Mouse (Mus musculus) G1E (cell line): ENCODE results near the gene Klf7. TPM values are rescaled to one million over a fixed set of nuclear protein-coding genes. Genes with fewer than 3 reads are reported as not detected.

Experiments
- ATAC-seq: 2 replicates; pipeline ENCODE4 v1.8.0; 2016; ENCODE audit warnings: mild to moderate bottlenecking; ENCODE audit not compliant: insufficient number of reproducible peaks, poor library complexity, low FRiP score, severe bottlenecking; ENCODE audit errors: extremely low read depth
- DNase-seq: peaks from one replicate; pipeline ENCODE4 v3.0.0; 2012; ENCODE audit warnings: low spot score
- H3K27me3 ChIP-seq: 2 replicates; pipeline ENCODE4 v1.6.1; 2012; ENCODE audit warnings: mild to moderate bottlenecking, low read length, inconsistent platforms; ENCODE audit not compliant: insufficient read depth
- H3K36me3 ChIP-seq: replicated peaks from 2 replicates; pipeline ENCODE3; 2012; ENCODE audit warnings: mild to moderate bottlenecking, inconsistent platforms
- H3K4me1 ChIP-seq: 2 replicates; pipeline ENCODE4 v1.6.1; 2012; ENCODE audit warnings: low read depth, low read length, inconsistent platforms, mixed read lengths; ENCODE audit not compliant: insufficient read depth
- H3K4me3 ChIP-seq: 2 replicates; pipeline ENCODE4 v1.5.1; 2012; ENCODE audit warnings: low read depth, mild to moderate bottlenecking, inconsistent platforms, low read length, moderate library complexity, mixed read lengths
- H3K9me3 ChIP-seq: replicated peaks from 2 replicates; pipeline ENCODE4 v1.6.1; 2012; ENCODE audit warnings: inconsistent platforms
- CTCF ChIP-seq: IDR thresholded peaks from 2 replicates; pipeline ENCODE4 v1.5.1; 2012; ENCODE audit warnings: low read depth, low read length, inconsistent platforms, mixed read lengths
- GATA1 ChIP-seq: IDR thresholded peaks from 2 replicates; pipeline ENCODE4 v1.6.1; 2012; ENCODE audit warnings: borderline replicate concordance, low read length, inconsistent platforms, mixed read lengths
- GATA2 ChIP-seq: IDR thresholded peaks from 2 replicates; pipeline ENCODE4 v1.6.1; 2012; ENCODE audit warnings: low read depth, low read length, inconsistent platforms, borderline replicate concordance
- POLR2AphosphoS5 ChIP-seq: IDR thresholded peaks from 2 replicates; pipeline ENCODE4 v1.6.1; 2012; ENCODE audit warnings: low read depth, low read length, inconsistent platforms; ENCODE audit not compliant: insufficient replicate concordance
- TAL1 ChIP-seq: conservative IDR thresholded peaks from 2 replicates; pipeline ENCODE4 v1.6.1; 2012; ENCODE audit warnings: low read depth, low read length, inconsistent platforms, mixed read lengths
- polyA plus RNA-seq: library from polyadenylated mRNA; stranded (reverse); fragments of >175 nt; gene quantifications from 2 replicates; pipeline ENCODE4 v1.2.3, GENCODE M21; 2012
- total RNA-seq, 2 experiments: library from RNA; stranded (forward) in 1 of 2; stranded (reverse) in 1 of 2; fragments of 200-1000 nt in 1 of 2; fragments of >200 nt in 1 of 2; fragmentation: Nextera tagmentation in 1 of 2; gene quantifications; 2 replicates each; pipeline ENCODE4 v1.2.3; 2014 to 2017

Gene Klf7
- total and polyA plus RNA-seq, 3 experiments: 0.11 TPM; not detected in 2

DNA sequence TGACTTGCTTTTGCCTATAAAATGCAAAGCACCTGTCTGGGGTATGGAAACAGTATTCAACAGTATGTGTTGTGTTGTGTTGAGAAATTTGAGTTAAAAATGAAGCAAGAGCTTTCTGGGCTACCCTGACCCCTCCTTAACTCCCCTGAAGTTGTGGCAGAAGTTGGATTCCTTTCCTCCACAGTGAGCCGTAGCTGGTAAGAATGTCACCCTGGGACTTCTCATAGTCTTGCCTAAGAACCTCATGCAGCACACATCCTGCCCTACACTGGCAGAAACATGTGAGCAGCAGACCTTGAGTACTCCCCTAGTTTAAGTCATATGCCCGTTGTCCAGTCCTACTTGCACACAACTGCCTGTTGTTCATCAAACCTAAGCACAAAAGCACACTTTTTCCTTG is 4.7 kb upstream of the Klf7 start:
- TF ChIP-seq GATA1 (no peak), CTCF (no peak), GATA2 (no peak), POLR2AphosphoS5 (no peak), TAL1 (no peak)
- no peak for DNase-seq
- H3K4me1 ChIP-seq: no peaks in the 10 kb centered on the region
- H3K36me3 ChIP-seq: no peaks in the 10 kb centered on the region
- no peaks in the 10 kb centered on the region for H3K9me3 ChIP-seq
- H3K27me3 ChIP-seq: peaks cover 4% of the 10 kb centered on the region; the same call in 1 of the 2 replicates
- ATAC-seq: no peak
- H3K4me3 ChIP-seq: no peak overlapping the region

DNA sequence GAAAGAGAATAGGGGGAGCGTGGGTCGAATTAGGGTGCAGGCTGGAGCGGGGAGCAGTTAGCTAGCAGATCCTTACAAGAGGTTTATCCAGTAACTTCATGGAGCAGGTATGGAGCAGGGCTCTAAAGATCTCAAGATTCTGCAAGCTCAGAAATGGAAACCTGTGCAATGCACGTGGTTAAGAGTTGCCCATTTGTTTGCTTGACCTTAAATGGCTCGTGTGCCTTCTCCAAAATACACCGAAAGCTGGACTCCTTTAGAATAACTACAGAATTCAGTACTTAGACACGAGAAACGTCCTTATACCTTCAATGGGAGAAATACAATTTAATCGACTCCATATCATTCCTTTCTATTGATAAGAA is 366 bp upstream of the Klf7 start:
- Histone ChIP-seq H3K9me3 (no peaks in the 10 kb centered on the region), H3K4me1 (0 out of 2 replicates have a peak, but pooled peaks cover 3% of the 10 kb centered on the region), H3K36me3 (no peaks in the 10 kb centered on the region), H3K4me3 (no peak overlapping the region), H3K27me3 (peaks cover 13% of the 10 kb centered on the region; the same call in 1 of the 2 replicates)
- no peak for TF ChIP-seq TAL1
- no peak for TF ChIP-seq GATA2
- TF ChIP-seq GATA1: no peak
- DNase-seq (no peak), ATAC-seq (no peak)

DNA sequence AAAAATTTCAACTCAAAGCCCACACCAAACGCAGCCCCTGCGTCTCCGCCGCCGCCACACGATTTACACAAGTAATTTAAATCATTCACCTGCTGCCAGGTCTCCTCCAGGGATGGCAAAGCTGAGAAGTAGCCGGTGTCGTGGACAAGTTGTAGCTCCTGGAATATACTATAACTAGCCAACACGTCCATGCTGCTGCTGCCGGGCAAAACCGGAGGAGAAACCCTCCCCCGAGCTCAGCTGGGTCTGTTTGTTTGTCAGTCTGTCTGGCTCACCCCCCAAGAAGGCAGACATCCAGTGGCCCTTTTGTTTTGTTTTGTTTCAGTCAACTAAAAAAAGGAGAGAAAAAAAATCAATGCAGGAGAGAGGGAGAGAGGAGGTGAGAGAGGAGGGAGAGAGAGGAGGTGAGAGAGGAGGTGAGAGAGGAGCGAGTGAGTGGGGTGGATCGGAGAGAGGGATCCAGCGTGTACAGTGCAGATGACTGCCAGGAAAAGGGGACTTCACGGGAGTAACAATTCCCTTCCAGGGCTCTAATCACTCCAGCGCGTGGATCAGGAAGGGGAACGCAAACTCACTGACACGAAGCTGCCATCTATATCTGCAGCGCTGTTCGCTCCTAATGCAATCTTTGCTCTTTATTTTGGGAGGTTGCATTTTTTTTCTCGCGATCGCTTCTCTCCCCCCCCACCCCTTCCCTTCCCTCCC is 1.1 kb downstream of the Klf7 start:
- 0 out of 2 replicates have a peak, but pooled peaks cover 3% of the 10 kb centered on the region for H3K4me1 ChIP-seq
- DNase-seq (no peak), ATAC-seq (no peak)
- H3K36me3 ChIP-seq: no peaks in the 10 kb centered on the region
- H3K27me3 ChIP-seq: peaks cover 13% of the 10 kb centered on the region; the same call in 1 of the 2 replicates
- H3K4me3 ChIP-seq: no peak overlapping the region
- H3K9me3 ChIP-seq: no peaks in the 10 kb centered on the region
- TF ChIP-seq GATA2 (no peak), TAL1 (no peak), CTCF (no peak), GATA1 (no peak), POLR2AphosphoS5 (no peak)

DNA sequence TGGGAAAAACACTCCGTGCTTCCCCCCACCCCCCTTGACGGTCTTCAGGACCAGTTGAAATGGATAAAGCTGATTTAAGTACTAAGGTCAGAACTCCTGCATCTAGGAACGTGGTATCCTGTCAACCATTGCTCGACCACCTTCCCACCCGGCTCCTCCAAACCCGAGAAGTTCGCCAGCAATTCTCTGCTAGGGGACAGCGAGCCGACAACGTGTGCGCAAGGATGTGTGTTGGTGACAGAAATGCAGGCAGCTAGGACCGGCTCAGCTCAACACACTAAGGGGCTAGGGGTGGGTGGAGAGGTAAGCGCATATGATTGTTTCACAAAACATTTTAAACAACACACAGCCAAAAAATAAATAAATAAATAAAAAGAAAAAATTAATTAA is 1.7 kb downstream of the Klf7 start:
- no peak for ATAC-seq
- no peak overlapping the region for H3K4me3 ChIP-seq
- no peak for DNase-seq
- H3K36me3 ChIP-seq: no peaks in the 10 kb centered on the region
- no peaks in the 10 kb centered on the region for H3K9me3 ChIP-seq
- H3K27me3 ChIP-seq: peaks cover 13% of the 10 kb centered on the region; the same call in 1 of the 2 replicates
- TF ChIP-seq POLR2AphosphoS5 (no peak), CTCF (no peak), TAL1 (no peak), GATA1 (no peak), GATA2 (no peak)
- H3K4me1 ChIP-seq: 0 out of 2 replicates have a peak, but pooled peaks cover 3% of the 10 kb centered on the region

DNA sequence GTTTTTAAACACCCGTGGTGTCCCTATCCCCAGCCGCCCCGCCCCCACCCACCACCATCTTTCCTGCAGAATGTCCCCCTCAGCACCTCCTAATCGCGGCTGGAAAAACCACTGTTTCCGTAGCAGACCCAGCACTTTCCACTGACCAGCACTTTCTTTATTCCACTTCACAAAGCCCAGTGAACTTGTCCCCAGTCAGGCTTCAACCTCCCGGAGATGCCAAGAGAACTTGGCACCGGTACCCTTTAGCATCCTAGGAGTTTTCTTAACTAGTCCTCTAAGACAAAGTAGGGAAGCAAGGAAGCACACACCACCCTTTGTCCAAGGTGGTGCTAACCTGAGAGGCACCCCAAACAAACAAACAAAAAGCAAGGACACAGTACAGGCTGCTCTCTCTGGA is 2.2 kb downstream of the Klf7 start:
- no peak overlapping the region for H3K4me3 ChIP-seq
- no peaks in the 10 kb centered on the region for H3K9me3 ChIP-seq
- peaks cover 13% of the 10 kb centered on the region; the same call in 1 of the 2 replicates for H3K27me3 ChIP-seq
- no peaks in the 10 kb centered on the region for H3K36me3 ChIP-seq
- no peak for TF ChIP-seq CTCF
- TF ChIP-seq GATA2: no peak
- TF ChIP-seq TAL1: no peak
- TF ChIP-seq GATA1: no peak
- TF ChIP-seq POLR2AphosphoS5: no peak
- 0 out of 2 replicates have a peak, but pooled peaks cover 3% of the 10 kb centered on the region for H3K4me1 ChIP-seq
- no peak for ATAC-seq
- no peak for DNase-seq

DNA sequence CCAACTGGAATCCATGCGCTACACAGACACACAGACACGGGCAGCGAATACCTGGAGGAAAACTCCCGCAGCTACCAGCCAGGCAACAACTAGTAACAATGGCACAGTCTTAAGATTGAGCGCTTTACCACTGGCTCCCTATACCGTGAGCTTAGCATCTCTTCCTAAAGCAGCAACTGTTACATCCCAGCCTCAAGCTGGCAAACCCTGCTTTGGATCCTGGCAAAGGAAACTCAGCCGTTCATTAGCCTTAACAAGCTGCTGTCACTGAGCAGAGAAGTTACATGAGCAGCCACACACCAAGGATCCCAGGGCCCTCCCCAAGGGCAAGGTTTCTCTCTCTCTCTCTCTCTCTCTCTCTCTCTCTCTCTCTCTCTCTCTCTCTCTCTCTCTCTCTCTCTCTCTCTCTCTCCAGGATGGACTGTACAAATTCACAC is 2.7 kb downstream of the Klf7 start:
- peaks cover 13% of the 10 kb centered on the region; the same call in 1 of the 2 replicates for H3K27me3 ChIP-seq
- TF ChIP-seq TAL1: no peak
- TF ChIP-seq GATA1: no peak
- TF ChIP-seq GATA2: no peak
- TF ChIP-seq POLR2AphosphoS5: no peak
- no peak for TF ChIP-seq CTCF
- ATAC-seq: no peak
- H3K4me1 ChIP-seq: 0 out of 2 replicates have a peak, but pooled peaks cover 3% of the 10 kb centered on the region
- no peak overlapping the region for H3K4me3 ChIP-seq
- no peaks in the 10 kb centered on the region for H3K36me3 ChIP-seq
- DNase-seq: no peak
- no peaks in the 10 kb centered on the region for H3K9me3 ChIP-seq
